Mouse (Mus musculus) MEL (cell line): Measurements from ENCODE around the gene Nme9. TPM values are rescaled to one million over a fixed set of nuclear protein-coding genes. Genes with fewer than 3 reads are reported as not detected.

Experiments
- DNase-seq: peaks from one replicate; pipeline ENCODE4 v3.0.0; 2011; ENCODE audit warnings: low read depth, low spot score
- H3K27ac ChIP-seq: 2 replicates; pipeline ENCODE4 v1.5.1; 2012; ENCODE audit warnings: low read depth, mild to moderate bottlenecking, control low read depth, low read length, moderate library complexity; ENCODE audit not compliant: control insufficient read depth
- H3K27me3 ChIP-seq, 2 experiments: fragments of 150-350 bp in 1 of 2; sonication (generic) in 1 of 2; 2 replicates each; pipeline ENCODE4 v1.6.1; 2012; ENCODE audit warnings: low read length in 2 of 2, mild to moderate bottlenecking in 2 of 2, improper control_type of control experiment in 1 of 2, moderate library complexity in 1 of 2; ENCODE audit not compliant: insufficient read depth in 2 of 2, control insufficient read depth in 1 of 2
- H3K36me3 ChIP-seq, 2 experiments: 2 replicates each; pipeline ENCODE4 v1.6.1; 2012 to 2014; ENCODE audit warnings: low read length in 2 of 2, improper control_type of control experiment in 1 of 2, inconsistent platforms in 1 of 2, mild to moderate bottlenecking in 1 of 2; ENCODE audit not compliant: insufficient read depth in 2 of 2, control insufficient read depth in 1 of 2
- H3K4me1 ChIP-seq, 2 experiments: fragments of 150-350 bp in 1 of 2; sonication (generic) in 1 of 2; 2 replicates each; pipeline ENCODE4 v1.6.1; 2012; ENCODE audit warnings: low read length in 2 of 2, improper control_type of control experiment in 1 of 2, mild to moderate bottlenecking in 1 of 2; ENCODE audit not compliant: insufficient read depth in 2 of 2, control insufficient read depth in 1 of 2
- H3K4me3 ChIP-seq, 2 experiments: fragments of 150-350 bp in 1 of 2; sonication (generic) in 1 of 2; 2 replicates each; pipeline ENCODE4 v1.5.1; 2012; ENCODE audit warnings: low read depth in 2 of 2, low read length in 2 of 2, mild to moderate bottlenecking in 2 of 2, moderate library complexity in 2 of 2, control low read depth in 1 of 2, improper control_type of control experiment in 1 of 2; ENCODE audit not compliant: control insufficient read depth in 1 of 2, insufficient read depth in 1 of 2
- H3K79me2 ChIP-seq: 2 replicates; pipeline ENCODE4 v1.6.1; 2012; ENCODE audit warnings: mild to moderate bottlenecking, low read length, moderate library complexity; ENCODE audit not compliant: control insufficient read depth, poor library complexity, insufficient read depth
- H3K9ac ChIP-seq: 2 replicates; pipeline ENCODE4 v1.6.1; 2012; ENCODE audit warnings: low read depth, mild to moderate bottlenecking, control low read depth, low read length, moderate library complexity; ENCODE audit not compliant: control insufficient read depth, poor library complexity, severe bottlenecking
- H3K9me3 ChIP-seq: fragments of 150-350 bp; sonication (generic); replicated peaks from 2 replicates; pipeline ENCODE4 v1.6.1; 2012; ENCODE audit warnings: mild to moderate bottlenecking, low read length, improper control_type of control experiment, moderate library complexity; ENCODE audit not compliant: insufficient read depth
- BHLHE40 ChIP-seq: IDR thresholded peaks from 2 replicates; pipeline ENCODE4 v1.6.1; 2012; ENCODE audit warnings: low read depth, mild to moderate bottlenecking, inconsistent platforms, low read length, improper control_type of control experiment, borderline replicate concordance
- CTCF ChIP-seq, 3 experiments: IDR thresholded peaks in 2 of 3; conservative IDR thresholded peaks in 1 of 3; 2 replicates each; pipeline ENCODE4 v1.5.1; 2011 to 2012; ENCODE audit warnings: low read length in 3 of 3, low read depth in 2 of 3, mild to moderate bottlenecking in 2 of 3, improper control_type of control experiment in 1 of 3, inconsistent platforms in 1 of 3, mixed read lengths in 1 of 3, moderate library complexity in 1 of 3; ENCODE audit not compliant: control insufficient read depth in 1 of 3, insufficient read depth in 1 of 3, poor library complexity in 1 of 3, severe bottlenecking in 1 of 3
- GABPA ChIP-seq: IDR thresholded peaks from 2 replicates; pipeline ENCODE4 v1.6.1; 2012; ENCODE audit warnings: low read depth, mild to moderate bottlenecking, inconsistent platforms, low read length, improper control_type of control experiment, moderate library complexity
- GATA1 ChIP-seq: IDR thresholded peaks from 2 replicates; pipeline ENCODE4 v1.6.1; 2011; ENCODE audit warnings: low read depth, low read length, improper control_type of control experiment
- HCFC1 ChIP-seq: IDR thresholded peaks from 2 replicates; pipeline ENCODE4 v1.6.1; 2012; ENCODE audit warnings: low read depth, mild to moderate bottlenecking, inconsistent platforms, low read length, improper control_type of control experiment, moderate library complexity
- JUND ChIP-seq: IDR thresholded peaks from 2 replicates; pipeline ENCODE4 v1.6.1; 2011; ENCODE audit warnings: low read depth, mild to moderate bottlenecking, improper control_type of control experiment, low read length
- KAT2A ChIP-seq: conservative IDR thresholded peaks from 2 replicates; pipeline ENCODE4 v1.6.1; 2012; ENCODE audit warnings: low read depth, low read length, improper control_type of control experiment, inconsistent platforms
- MAFK ChIP-seq: IDR thresholded peaks from 2 replicates; pipeline ENCODE4 v1.6.1; 2011; ENCODE audit warnings: low read depth, mild to moderate bottlenecking, low read length, improper control_type of control experiment, borderline replicate concordance
- MXI1 ChIP-seq: IDR thresholded peaks from 2 replicates; pipeline ENCODE4 v1.6.1; 2011; ENCODE audit warnings: mild to moderate bottlenecking, low read depth, low read length, improper control_type of control experiment
- MYC ChIP-seq: IDR thresholded peaks from 2 replicates; pipeline ENCODE4 v1.6.1; 2011; ENCODE audit warnings: low read depth, mild to moderate bottlenecking, low read length, improper control_type of control experiment, moderate library complexity
- POLR2AphosphoS5 ChIP-seq: IDR thresholded peaks from 2 replicates; pipeline ENCODE4 v1.6.1; 2012; ENCODE audit warnings: low read depth, borderline replicate concordance, mild to moderate bottlenecking, inconsistent platforms, low read length, moderate library complexity, mixed read lengths
- RAD21 ChIP-seq: IDR thresholded peaks from 2 replicates; pipeline ENCODE4 v1.6.1; 2011; ENCODE audit warnings: mild to moderate bottlenecking, low read depth, low read length, improper control_type of control experiment
- RCOR1 ChIP-seq: IDR thresholded peaks from 2 replicates; pipeline ENCODE4 v1.6.1; 2012; ENCODE audit warnings: low read depth, mild to moderate bottlenecking, inconsistent platforms, low read length, improper control_type of control experiment
- SMC3 ChIP-seq: IDR thresholded peaks from 2 replicates; pipeline ENCODE4 v1.6.1; 2011; ENCODE audit warnings: low read depth, low read length, improper control_type of control experiment
- USF2 ChIP-seq, 2 experiments: IDR thresholded peaks; 2 replicates each; pipeline ENCODE4 v1.6.1; 2011 to 2012; ENCODE audit warnings: improper control_type of control experiment in 2 of 2, low read length in 2 of 2, borderline replicate concordance in 1 of 2, inconsistent platforms in 1 of 2, low read depth in 1 of 2, mild to moderate bottlenecking in 1 of 2; ENCODE audit not compliant: insufficient read depth in 1 of 2
- ZC3H11A ChIP-seq: IDR thresholded peaks from 2 replicates; pipeline ENCODE4 v1.6.1; 2012; ENCODE audit warnings: low read depth, mild to moderate bottlenecking, inconsistent platforms, low read length, improper control_type of control experiment
- ZKSCAN1 ChIP-seq: IDR thresholded peaks from 2 replicates; pipeline ENCODE4 v1.6.1; 2012; ENCODE audit warnings: low read depth, mild to moderate bottlenecking, inconsistent platforms, low read length, improper control_type of control experiment, moderate library complexity
- ZMIZ1 ChIP-seq: IDR thresholded peaks from 2 replicates; pipeline ENCODE4 v1.6.1; 2012; ENCODE audit warnings: low read depth, mild to moderate bottlenecking, inconsistent platforms, low read length, improper control_type of control experiment, moderate library complexity
- ZNF384 ChIP-seq: IDR thresholded peaks from 2 replicates; pipeline ENCODE4 v1.6.1; 2012; ENCODE audit warnings: low read depth, mild to moderate bottlenecking, inconsistent platforms, low read length, improper control_type of control experiment
- polyA plus RNA-seq, 2 experiments: library from polyadenylated mRNA; stranded (reverse) in 1 of 2; unstranded in 1 of 2; fragments of >175 nt in 1 of 2; fragments of >200 nt in 1 of 2; gene quantifications; 2 replicates each; pipeline versions ENCODE4 v1.2.1 to v1.2.4; 2012; ENCODE audit warnings: low replicate concordance in 2 of 2, low read depth in 1 of 2; ENCODE audit not compliant: insufficient read length in 2 of 2, insufficient read depth in 1 of 2, missing spikeins in 1 of 2
- total RNA-seq: library from RNA; depleted of rRNA; stranded (reverse); fragments of 300-350 nt; gene quantifications from 2 replicates; pipeline ENCODE4 v1.2.3, GENCODE M21; 2012

Gene Nme9
- total and polyA plus RNA-seq, 3 experiments, result 0.40 to 0.92 TPM; not detected in 1

DNA sequence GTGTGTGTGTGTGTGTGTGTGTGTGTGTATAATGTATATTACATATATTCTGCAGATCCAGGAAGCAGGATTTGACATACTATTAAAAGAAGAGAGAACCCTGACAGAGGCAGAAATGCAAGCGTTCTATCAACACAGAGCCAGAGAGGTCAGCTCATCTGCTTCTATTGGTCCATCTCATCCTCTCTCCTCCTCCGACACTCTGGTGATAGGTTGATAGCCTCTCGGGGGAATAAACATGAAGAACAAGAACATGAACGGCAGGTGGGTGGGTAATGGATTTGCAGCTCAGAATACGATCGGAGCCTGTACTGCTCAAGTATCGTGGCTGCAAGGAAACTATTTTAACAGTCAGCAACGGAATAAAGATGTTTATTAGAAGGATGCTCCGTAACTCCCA lies 17.3 kb downstream of the Nme9 start:
- H3K9ac ChIP-seq, result no peak overlapping the region
- DNase-seq, result no peak
- H3K36me3 ChIP-seq, result peaks cover 0 to 4% of the 10 kb centered on the region in 2 experiments; a peak in 1 of 4 replicates
- peaks cover 5 to 13% of the 10 kb centered on the region in 2 experiments; a peak in 3 of 4 replicates for H3K4me1 ChIP-seq
- no peaks in the 10 kb centered on the region for H3K9me3 ChIP-seq
- TF ChIP-seq BHLHE40, result no peak
- no peak for TF ChIP-seq RCOR1
- TF ChIP-seq MAFK, result no peak
- no peak for TF ChIP-seq GABPA
- TF ChIP-seq CTCF (IDR thresholded peaks at IDR 0.05 in 2 of 3, conservative IDR thresholded peaks at IDR 0.05 in 1 of 3; ENCODE audit: control insufficient read depth in 1 of 3, insufficient read depth in 1 of 3, low read depth in 2 of 3, low read length in 3 of 3, poor library complexity in 1 of 3, severe bottlenecking in 1 of 3), result no peak
- no peak for TF ChIP-seq ZMIZ1
- no peak for TF ChIP-seq MYC
- TF ChIP-seq USF2 (IDR thresholded peaks at IDR 0.05; ENCODE audit: borderline replicate concordance in 1 of 2, insufficient read depth in 1 of 2, low read depth in 1 of 2, low read length in 2 of 2), result no peak
- no peaks in the 10 kb centered on the region for H3K27me3 ChIP-seq
- no peak overlapping the region for H3K27ac ChIP-seq
- H3K79me2 ChIP-seq, result no peaks in the 10 kb centered on the region
- H3K4me3 ChIP-seq, result no peak overlapping the region

DNA sequence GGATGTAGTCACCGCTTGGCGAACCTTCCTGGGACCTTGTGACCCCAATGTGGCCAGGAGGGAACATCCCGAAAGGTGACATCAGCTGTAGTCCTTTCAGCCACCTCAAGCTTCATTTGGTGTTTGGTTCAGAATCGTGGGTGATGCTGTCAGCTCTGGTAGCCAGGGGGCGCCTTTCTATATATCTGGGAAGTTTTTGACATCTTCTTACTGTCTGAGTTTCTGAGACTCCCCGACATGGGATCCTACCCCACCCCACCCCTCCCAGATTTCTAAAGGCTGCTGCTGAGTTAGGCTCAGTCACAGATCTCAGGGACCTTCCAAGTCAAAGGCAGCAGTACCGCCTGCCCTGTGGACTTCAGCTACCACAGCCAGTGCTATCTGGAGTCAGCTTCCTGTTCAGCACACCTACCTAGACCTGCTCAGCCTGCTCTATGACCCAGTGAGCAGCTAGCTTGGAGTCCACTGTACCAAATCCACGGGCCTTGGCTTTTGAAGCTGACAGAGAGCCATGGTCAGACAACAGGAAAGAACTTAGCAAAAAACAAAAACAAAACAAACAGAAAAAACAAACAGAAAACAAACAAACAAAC lies 18.5 kb downstream of the Nme9 start:
- peaks cover 0 to 4% of the 10 kb centered on the region in 2 experiments; a peak in 1 of 4 replicates for H3K36me3 ChIP-seq
- H3K9me3 ChIP-seq, result no peaks in the 10 kb centered on the region
- no peaks in the 10 kb centered on the region for H3K79me2 ChIP-seq
- peaks cover 5 to 13% of the 10 kb centered on the region in 2 experiments; a peak in 3 of 4 replicates for H3K4me1 ChIP-seq
- H3K9ac ChIP-seq, result peak overlapping the region; percentile 42
- H3K27ac ChIP-seq, result peak overlapping the region; percentile 67
- DNase-seq, result peak; percentile 76
- H3K4me3 ChIP-seq, result peak overlapping the region; percentile 52 to 53
- TF ChIP-seq CTCF (IDR thresholded peaks at IDR 0.05 in 2 of 3, conservative IDR thresholded peaks at IDR 0.05 in 1 of 3; ENCODE audit: control insufficient read depth in 1 of 3, insufficient read depth in 1 of 3, low read depth in 2 of 3, low read length in 3 of 3, poor library complexity in 1 of 3, severe bottlenecking in 1 of 3) (peak; percentile 59 to 71 (median 67)), BHLHE40 (0 out of 2 replicates have a peak, but pooled peaks have one; percentile 12), ZKSCAN1 (no peak), RAD21 (peak; percentile 37), SMC3 (peak; percentile 66), ZNF384 (no peak), MXI1 (peak; percentile 49; the same call in 1 of the 2 replicates), HCFC1 (0 out of 2 replicates have a peak, but pooled peaks have one; percentile 12), ZC3H11A (peak; percentile 35), KAT2A (no peak), JUND (no peak), POLR2AphosphoS5 (no peak), GATA1 (0 out of 2 replicates have a peak, but pooled peaks have one; percentile 5), ZMIZ1 (no peak), GABPA (no peak)
- no peaks in the 10 kb centered on the region for H3K27me3 ChIP-seq
